Mouse (Mus musculus) retina, postnatal 1 day (tissue): ENCODE results near the gene Gm28042.

Source experiments
- DNase-seq: peaks from one replicate; pipeline ENCODE4 v3.0.0-alpha.2; 2012

The Gm28042 gene

GRCm38 (mm10) chr2:120062248-120062647, 35.0 kb downstream of the Gm28042 start:
- DNase-seq = no peak

- peak; percentile 10 for DNase-seq
These were observed 37.3 kb downstream of the Gm28042 start for GRCm38 (mm10) chr2:120064639-120065038.

GRCm38 (mm10) chr2:120065243-120065642, 38.0 kb downstream of the Gm28042 start:
- DNase-seq = no peak

- no peak for DNase-seq
These were observed 38.9 kb downstream of the Gm28042 start for GRCm38 (mm10) chr2:120066224-120066623.

GRCm38 (mm10) chr2:120068555-120069465, 41.5 kb downstream of the Gm28042 start:
- peak; percentile 69 for DNase-seq

- DNase-seq = no peak
These were observed 42.2 kb downstream of the Gm28042 start for GRCm38 (mm10) chr2:120069466-120069990.

GRCm38 (mm10) chr2:120074096-120074495, 46.8 kb downstream of the Gm28042 start:
- no peak for DNase-seq

GRCm38 (mm10) chr2:120076076-120076705, 48.9 kb downstream of the Gm28042 start:
- DNase-seq = peak; percentile 63

GRCm38 (mm10) chr2:120082416-120082815, 55.1 kb downstream of the Gm28042 start:
- DNase-seq = no peak

- DNase-seq = no peak
These were observed 57.5 kb downstream of the Gm28042 start for GRCm38 (mm10) chr2:120084593-120085361.

GRCm38 (mm10) chr2:120086038-120086437, 58.7 kb downstream of the Gm28042 start:
- no peak for DNase-seq

- no peak for DNase-seq
These were observed 60.1 kb downstream of the Gm28042 start for GRCm38 (mm10) chr2:120087391-120087790.

- no peak for DNase-seq
These were observed 60.6 kb downstream of the Gm28042 start for GRCm38 (mm10) chr2:120087897-120088296.

- DNase-seq = no peak
These were observed 63.7 kb downstream of the Gm28042 start for GRCm38 (mm10) chr2:120090979-120091378.
